Mouse (Mus musculus): Measurements from ENCODE around the gene Myo10. TPM values are rescaled to one million over a fixed set of nuclear protein-coding genes. Genes with fewer than 3 reads are reported as not detected.

Myo10 gene
- polyA plus RNA-seq, 1 experiment from 2014 or later = 27.3 TPM

- H3K79me2 ChIP-seq (ENCODE audit: inconsistent target) = no peaks in the 10 kb centered on the region
- no peaks in the 10 kb centered on the region for H3K36me3 ChIP-seq (ENCODE audit: inconsistent target)
- no peak overlapping the region for H3K4me3 ChIP-seq (ENCODE audit: inconsistent target)
- 74% methylated on average over 10 of the region's 10 CpGs for WGBS (ENCODE audit: missing documents)
- no peak overlapping the region for H3K27ac ChIP-seq
Observed at GRCm38 (mm10) chr15:25680269-25680818, 58.0 kb downstream of the Myo10 start.

DNA sequence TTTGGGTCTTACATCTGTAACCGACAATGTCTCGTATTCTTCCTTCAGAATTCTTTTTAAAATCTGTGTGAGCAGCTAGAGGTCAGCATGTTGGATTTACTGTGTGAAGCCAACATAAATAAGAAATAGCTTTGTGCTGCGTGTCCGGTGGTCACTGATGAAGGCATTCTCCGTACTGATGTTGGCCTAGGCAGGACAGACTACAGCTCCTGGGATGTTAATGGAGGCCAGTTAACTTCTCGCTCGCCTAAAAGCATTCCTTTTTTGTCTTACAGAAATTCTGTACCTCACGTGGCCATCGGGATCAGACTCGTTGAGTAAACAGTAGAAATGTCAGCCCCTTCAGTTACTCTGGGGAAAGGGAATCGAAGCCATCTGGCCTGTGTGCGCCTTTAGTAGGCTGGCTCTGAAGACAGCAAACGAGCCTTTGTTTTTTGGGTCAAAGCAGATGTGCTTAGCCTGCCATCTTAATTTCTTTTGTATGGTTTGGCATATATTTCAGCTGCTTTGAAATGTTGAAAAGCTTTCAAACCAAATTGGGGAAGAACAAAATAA is 60.7 kb downstream of the Myo10 start:
- H3K36me3 ChIP-seq (ENCODE audit: inconsistent target) = no peaks in the 10 kb centered on the region
- H3K79me2 ChIP-seq (ENCODE audit: inconsistent target) = no peaks in the 10 kb centered on the region
- H3K27ac ChIP-seq = no peak overlapping the region
- no peak overlapping the region for H3K4me3 ChIP-seq (ENCODE audit: inconsistent target)
- WGBS (ENCODE audit: missing documents) = 92% methylated on average over 13 of the region's 13 CpGs

GRCm38 (mm10) chr15:25685186-25685585 is 62.9 kb downstream of the Myo10 start:
- no peaks in the 10 kb centered on the region for H3K79me2 ChIP-seq (ENCODE audit: inconsistent target)
- no peak overlapping the region for H3K4me3 ChIP-seq (ENCODE audit: inconsistent target)
- 90% methylated on average over 9 of the region's 9 CpGs for WGBS (ENCODE audit: missing documents)
- H3K36me3 ChIP-seq (ENCODE audit: inconsistent target) = no peaks in the 10 kb centered on the region
- H3K27ac ChIP-seq = no peak overlapping the region

DNA sequence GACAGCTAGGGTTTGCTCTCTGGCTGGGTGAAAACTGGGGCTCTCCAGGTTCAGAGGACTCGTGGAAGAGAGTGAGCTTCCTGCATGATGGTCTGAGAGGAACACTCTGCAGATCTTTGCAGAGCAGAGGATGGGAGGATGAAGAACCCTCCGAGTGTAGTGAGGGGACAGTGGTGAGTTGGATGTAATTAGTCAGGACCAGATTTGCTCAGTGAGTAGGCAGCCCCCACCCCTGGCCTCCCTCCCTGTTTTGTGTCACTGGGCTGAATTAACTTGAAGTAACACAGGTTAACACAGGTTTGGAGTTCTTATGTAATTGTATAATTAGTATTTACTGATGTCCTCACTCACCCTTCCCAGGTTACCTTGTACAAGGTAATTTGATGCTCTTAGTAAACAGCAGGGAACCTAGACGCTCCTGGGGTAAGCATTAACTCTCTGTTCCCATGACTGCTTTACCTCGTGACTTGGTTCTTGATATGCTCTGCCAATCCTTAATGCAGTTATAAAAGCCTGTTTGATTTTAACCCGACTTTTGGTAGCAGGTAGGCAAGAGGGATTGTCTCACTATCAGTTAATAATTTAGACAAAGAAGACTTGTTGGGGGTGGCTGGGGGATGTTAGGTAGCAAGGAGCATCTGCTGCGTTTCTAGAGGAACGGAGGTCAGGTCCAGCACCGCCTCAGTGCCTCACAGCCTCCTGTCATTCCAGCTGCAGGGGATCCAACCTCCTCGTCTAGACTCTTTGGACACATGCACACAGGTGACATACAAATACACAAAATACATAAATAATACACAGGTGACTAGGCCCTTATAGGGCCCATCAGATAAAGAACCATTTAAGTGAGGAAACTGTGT is 66.3 kb downstream of the Myo10 start:
- H3K79me2 ChIP-seq (ENCODE audit: inconsistent target) = no peaks in the 10 kb centered on the region

DNA sequence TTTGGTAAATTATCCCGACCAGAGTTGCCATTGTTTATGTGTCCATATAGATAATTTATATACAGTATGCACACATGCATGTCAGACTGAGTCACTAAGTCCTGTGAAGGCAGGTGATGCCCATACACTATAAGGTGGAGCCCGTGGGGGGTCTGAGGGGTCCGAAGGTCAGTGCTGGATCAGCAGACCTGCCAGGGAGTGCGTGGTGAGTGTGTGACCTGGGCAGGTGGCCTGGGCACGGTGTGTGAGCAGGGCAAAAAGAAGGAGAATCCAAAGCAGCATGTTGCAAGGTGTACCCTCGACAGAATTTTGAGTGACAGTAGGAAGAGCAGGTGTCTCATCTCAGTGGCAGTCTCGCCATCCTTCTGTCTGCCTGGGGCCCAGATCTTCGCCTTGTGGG is 67.2 kb downstream of the Myo10 start:
- no peak overlapping the region for H3K4me3 ChIP-seq (ENCODE audit: inconsistent target)
- H3K79me2 ChIP-seq (ENCODE audit: inconsistent target) = no peaks in the 10 kb centered on the region
- 90% methylated on average over 8 of the region's 8 CpGs for WGBS (ENCODE audit: missing documents)
- H3K27ac ChIP-seq = no peak overlapping the region
- no peaks in the 10 kb centered on the region for H3K36me3 ChIP-seq (ENCODE audit: inconsistent target)

More for the DNA sequence above, 66.3 kb downstream of the Myo10 start:
- H3K4me3 ChIP-seq (ENCODE audit: inconsistent target) = no peak overlapping the region
- WGBS (ENCODE audit: missing documents) = 93% methylated on average over 8 of the region's 9 CpGs
- no peak overlapping the region for H3K27ac ChIP-seq
- H3K36me3 ChIP-seq (ENCODE audit: inconsistent target) = no peaks in the 10 kb centered on the region

DNA sequence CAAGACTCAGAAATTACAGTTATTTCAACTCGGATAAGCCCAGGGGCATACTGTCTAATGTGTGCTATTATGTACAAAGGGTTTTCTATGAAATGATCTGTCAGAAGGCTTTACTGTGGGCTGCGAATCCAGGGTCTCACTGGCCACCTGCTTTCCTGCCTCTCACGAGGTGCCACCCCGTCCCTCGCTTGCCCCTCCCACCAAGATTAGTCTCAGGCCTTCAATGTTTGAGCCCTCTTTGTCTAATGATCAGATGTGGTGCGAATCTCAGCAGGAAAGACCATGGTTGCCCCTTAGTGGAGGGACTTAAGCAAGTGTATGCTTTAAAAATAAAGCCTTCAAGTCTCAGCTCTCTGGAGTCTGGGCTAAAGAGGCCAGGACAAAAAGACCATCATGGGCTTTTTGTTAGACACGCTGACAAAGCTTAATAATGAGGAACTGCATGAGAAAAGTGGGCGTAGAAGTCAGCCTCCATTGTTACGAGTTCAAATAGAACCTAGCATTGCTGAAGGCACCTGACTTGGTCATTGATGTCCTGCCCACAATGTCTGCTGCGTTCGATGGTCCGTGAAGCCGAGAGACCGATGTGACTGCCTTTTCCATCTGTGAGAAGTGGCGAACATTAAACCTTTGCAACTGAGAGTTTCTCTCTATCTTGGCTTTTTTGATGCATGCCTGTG is 67.9 kb downstream of the Myo10 start:
- WGBS (ENCODE audit: missing documents) = 92% methylated on average over 14 of the region's 15 CpGs
- Histone ChIP-seq H3K27ac (no peak overlapping the region), H3K36me3 (ENCODE audit: inconsistent target) (no peaks in the 10 kb centered on the region), H3K79me2 (ENCODE audit: inconsistent target) (no peaks in the 10 kb centered on the region), H3K4me3 (ENCODE audit: inconsistent target) (no peak overlapping the region)

DNA sequence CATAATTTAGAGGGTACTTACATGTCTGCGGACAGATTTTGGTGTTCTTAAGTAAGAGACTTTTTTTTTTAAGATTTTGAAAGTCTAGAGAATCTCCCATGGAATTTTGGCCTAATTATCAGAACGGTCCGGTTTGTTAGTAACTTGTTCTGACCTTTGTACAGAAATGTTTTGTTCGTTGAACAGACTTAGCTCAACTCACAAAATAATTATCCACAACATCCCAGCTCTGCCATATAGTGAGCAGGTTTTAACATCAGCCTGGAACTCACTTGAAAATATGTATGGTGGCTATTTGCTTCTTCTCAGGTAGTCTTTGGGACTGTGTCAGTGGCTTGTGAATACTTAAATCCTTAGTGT is 68.4 kb downstream of the Myo10 start:
- no peaks in the 10 kb centered on the region for H3K79me2 ChIP-seq (ENCODE audit: inconsistent target)
- H3K36me3 ChIP-seq (ENCODE audit: inconsistent target) = no peaks in the 10 kb centered on the region
- no peak overlapping the region for H3K4me3 ChIP-seq (ENCODE audit: inconsistent target)
- WGBS (ENCODE audit: missing documents) = 94% methylated on average over 4 of the region's 4 CpGs
- H3K27ac ChIP-seq = no peak overlapping the region

- H3K79me2 ChIP-seq (ENCODE audit: inconsistent target) = no peaks in the 10 kb centered on the region
- H3K36me3 ChIP-seq (ENCODE audit: inconsistent target) = no peaks in the 10 kb centered on the region
- no peak overlapping the region for H3K27ac ChIP-seq
- WGBS (ENCODE audit: missing documents) = 62% methylated on average over 21 of the region's 21 CpGs
- H3K4me3 ChIP-seq (ENCODE audit: inconsistent target) = no peak overlapping the region
Observed at GRCm38 (mm10) chr15:25692254-25692950, 70.1 kb downstream of the Myo10 start.

GRCm38 (mm10) chr15:25693708-25694107 is 71.4 kb downstream of the Myo10 start:
- Histone ChIP-seq H3K79me2 (ENCODE audit: inconsistent target) (no peaks in the 10 kb centered on the region), H3K27ac (no peak overlapping the region), H3K4me3 (ENCODE audit: inconsistent target) (no peak overlapping the region), H3K36me3 (ENCODE audit: inconsistent target) (no peaks in the 10 kb centered on the region)
- 98% methylated on average over 11 of the region's 11 CpGs for WGBS (ENCODE audit: missing documents)

- H3K4me3 ChIP-seq (ENCODE audit: inconsistent target) = no peak overlapping the region
- H3K36me3 ChIP-seq (ENCODE audit: inconsistent target) = no peaks in the 10 kb centered on the region
- H3K27ac ChIP-seq = no peak overlapping the region
- WGBS (ENCODE audit: missing documents) = 90% methylated on average over 2 of the region's 4 CpGs
- H3K79me2 ChIP-seq (ENCODE audit: inconsistent target) = no peaks in the 10 kb centered on the region
Observed at GRCm38 (mm10) chr15:25694749-25695148, 72.4 kb downstream of the Myo10 start.

GRCm38 (mm10) chr15:25695253-25695652 is 72.9 kb downstream of the Myo10 start:
- 100% methylated on average over 3 of the region's 3 CpGs for WGBS (ENCODE audit: missing documents)
- Histone ChIP-seq H3K27ac (no peak overlapping the region), H3K36me3 (ENCODE audit: inconsistent target) (no peaks in the 10 kb centered on the region)

DNA sequence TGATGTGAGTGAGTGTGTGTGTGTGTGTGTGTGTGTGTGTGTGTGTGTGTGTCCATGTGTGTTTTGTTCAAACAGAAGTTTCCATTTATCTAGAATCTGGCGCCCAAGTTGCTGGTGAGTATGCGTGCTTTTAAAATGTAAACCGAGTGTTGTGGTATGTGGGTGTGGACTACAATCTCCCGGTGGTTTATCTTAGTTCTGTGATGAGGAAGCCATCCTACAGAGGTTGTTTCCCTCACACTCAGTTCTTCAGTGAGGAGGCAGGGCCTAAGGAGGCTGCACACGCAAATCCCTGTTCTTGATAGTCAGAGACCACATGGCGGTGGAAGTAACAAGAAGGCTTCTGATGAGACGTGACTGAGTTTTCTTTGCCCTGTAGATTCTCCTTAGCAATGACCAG is 73.6 kb downstream of the Myo10 start:
- 87% methylated on average over 7 of the region's 7 CpGs for WGBS (ENCODE audit: missing documents)
- no peak overlapping the region for H3K27ac ChIP-seq
- no peaks in the 10 kb centered on the region for H3K36me3 ChIP-seq (ENCODE audit: inconsistent target)

More at GRCm38 (mm10) chr15:25695253-25695652, 72.9 kb downstream of the Myo10 start:
- no peak overlapping the region for H3K4me3 ChIP-seq (ENCODE audit: inconsistent target)
- H3K79me2 ChIP-seq (ENCODE audit: inconsistent target) = no peaks in the 10 kb centered on the region

DNA sequence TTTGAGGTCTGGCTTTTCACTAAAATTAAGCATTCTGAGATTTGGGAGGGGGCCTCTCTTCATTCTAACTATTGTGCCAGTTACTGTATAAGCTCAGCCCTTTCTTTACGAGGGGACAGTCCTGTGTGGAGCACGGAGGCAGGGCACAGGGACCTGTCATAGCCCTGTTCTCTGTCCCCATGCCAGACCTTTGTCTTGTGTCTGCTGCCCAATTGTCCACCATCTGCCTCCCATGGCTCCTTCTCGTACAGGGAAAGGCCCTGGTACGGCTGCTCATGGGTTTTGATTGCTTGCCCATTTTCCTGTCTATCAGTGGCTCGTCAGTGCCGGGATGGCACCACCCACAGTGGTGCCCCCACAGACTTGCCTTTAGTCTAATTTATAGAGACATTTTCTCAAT is 74.3 kb downstream of the Myo10 start:
- H3K4me3 ChIP-seq (ENCODE audit: inconsistent target) = no peak overlapping the region
- 92% methylated on average over 6 of the region's 6 CpGs for WGBS (ENCODE audit: missing documents)
- no peaks in the 10 kb centered on the region for H3K79me2 ChIP-seq (ENCODE audit: inconsistent target)
- no peak overlapping the region for H3K27ac ChIP-seq
- no peaks in the 10 kb centered on the region for H3K36me3 ChIP-seq (ENCODE audit: inconsistent target)

More for the DNA sequence above, 73.6 kb downstream of the Myo10 start:
- Histone ChIP-seq H3K4me3 (ENCODE audit: inconsistent target) (no peak overlapping the region), H3K79me2 (ENCODE audit: inconsistent target) (no peaks in the 10 kb centered on the region)

GRCm38 (mm10) chr15:25699032-25699557 is 76.8 kb downstream of the Myo10 start:
- Histone ChIP-seq H3K4me3 (ENCODE audit: inconsistent target) (no peak overlapping the region), H3K27ac (no peak overlapping the region), H3K79me2 (ENCODE audit: inconsistent target) (no peaks in the 10 kb centered on the region), H3K36me3 (ENCODE audit: inconsistent target) (no peaks in the 10 kb centered on the region)
- WGBS (ENCODE audit: missing documents) = 9% methylated on average over 4 of the region's 4 CpGs

All from macrophage (primary cell).